Mouse (Mus musculus) liver, embryonic 12.5 days (tissue): Measurements from ENCODE around the gene Yy2. TPM values are rescaled to one million over a fixed set of nuclear protein-coding genes. Genes with fewer than 3 reads are reported as not detected.

Source experiments
- ATAC-seq: fragments of 200-750 bp; cut with Nextera tagmentation; 2 replicates; pipeline ENCODE4 v1.8.0; 2017; ENCODE audit warnings: moderate number of reproducible peaks, mild to moderate bottlenecking, moderate library complexity
- H3K27ac ChIP-seq: fragments of 300-500 bp; sonication (generic); 2 replicates; pipeline ENCODE4 v1.5.1; 2016; ENCODE audit warnings: mild to moderate bottlenecking
- H3K27me3 ChIP-seq: fragments of 300-500 bp; sonication (generic); replicated peaks from 2 replicates; pipeline ENCODE4 v1.6.1; 2016; ENCODE audit warnings: mild to moderate bottlenecking, moderate library complexity
- H3K36me3 ChIP-seq: fragments of 300-500 bp; sonication (generic); 2 replicates; pipeline ENCODE4 v1.6.1; 2016; ENCODE audit warnings: mild to moderate bottlenecking, moderate library complexity
- H3K4me1 ChIP-seq: fragments of 300-500 bp; sonication (generic); 2 replicates; pipeline ENCODE4 v1.6.1; 2016
- H3K4me2 ChIP-seq: fragments of 300-500 bp; sonication (generic); 2 replicates; pipeline ENCODE4 v1.6.1; 2016; ENCODE audit warnings: mild to moderate bottlenecking, moderate library complexity
- H3K4me3 ChIP-seq: fragments of 300-500 bp; sonication (generic); 2 replicates; pipeline ENCODE4 v1.5.1; 2016; ENCODE audit warnings: mild to moderate bottlenecking, moderate library complexity
- H3K9ac ChIP-seq: fragments of 300-500 bp; sonication (generic); 2 replicates; pipeline ENCODE4 v1.6.1; 2016; ENCODE audit warnings: mild to moderate bottlenecking, moderate library complexity
- H3K9me3 ChIP-seq: fragments of 300-500 bp; sonication (generic); replicated peaks from 2 replicates; pipeline ENCODE4 v1.6.1; 2016; ENCODE audit warnings: mild to moderate bottlenecking, moderate library complexity
- WGBS: fragments of 180-500 bp; shearing (Covaris S2); methylation state at CpG from one replicate; pipeline ENCODE4 v1.1.7; 2016; ENCODE audit not compliant: insufficient replicate concordance; 5-methylcytosine and 5-hydroxymethylcytosine counted together
- polyA plus RNA-seq: library from polyadenylated mRNA; unstranded; fragments of >200 nt; fragmentation: Nextera tagmentation; extraction: Ambion mirVana; gene quantifications from 2 replicates; pipeline ENCODE4 v1.2.1, GENCODE M21; 2016

Yy2 gene
- polyA plus RNA-seq, 1 experiment from 2014 or later = 1.8 TPM

GRCm38 (mm10) chrX:157563794-157564193, 5.0 kb downstream of the Yy2 start:
- Histone ChIP-seq H3K27ac (no peak overlapping the region), H3K9me3 (no peaks in the 10 kb centered on the region), H3K4me1 (no peaks in the 10 kb centered on the region), H3K36me3 (peaks cover 11% of the 10 kb centered on the region; the same call in 1 of the 2 replicates), H3K4me3 (no peak overlapping the region), H3K4me2 (no peak overlapping the region), H3K27me3 (no peaks in the 10 kb centered on the region), H3K9ac (no peak overlapping the region)
- 75% methylated on average over 10 of the region's 10 CpGs for WGBS
- ATAC-seq = no peak

- H3K4me3 ChIP-seq = no peak overlapping the region
- no peaks in the 10 kb centered on the region for H3K27me3 ChIP-seq
- no peak overlapping the region for H3K4me2 ChIP-seq
- H3K27ac ChIP-seq = no peak overlapping the region
- no peaks in the 10 kb centered on the region for H3K36me3 ChIP-seq
- no peaks in the 10 kb centered on the region for H3K4me1 ChIP-seq
- no peak overlapping the region for H3K9ac ChIP-seq
- WGBS = 52% methylated on average over 3 of the region's 3 CpGs
- peak; percentile 65 for ATAC-seq
- H3K9me3 ChIP-seq = no peaks in the 10 kb centered on the region
These were observed 21.7 kb downstream of the Yy2 start for GRCm38 (mm10) chrX:157547082-157547481.

Other genes starting within 250 kb of the Yy2 start
- 0.07 TPM in 2 replicates for gene Phex, start 153.7 kb downstream of the Yy2 start, polyA plus RNA-seq
- gene Sms, start 76.7 kb downstream of the Yy2 start, polyA plus RNA-seq = 31.2 and 33.3 TPM in 2 replicates
- 8.8 and 9.8 TPM in 2 replicates for gene Mbtps2, start 29.7 kb upstream of the Yy2 start, polyA plus RNA-seq
- gene Smpx, start 129.9 kb upstream of the Yy2 start, polyA plus RNA-seq = 0.41 and 0.47 TPM in 2 replicates
- gene Klhl34, start 249.4 kb upstream of the Yy2 start, polyA plus RNA-seq = not detected in 2 replicates